Mouse (Mus musculus) erythroblast, embryonic 14.5 days (primary cell): ENCODE measurements around the gene Spon1. TPM values are rescaled to one million over a fixed set of nuclear protein-coding genes. Genes with fewer than 3 reads are reported as not detected.

Source experiments
- H3K27me3 ChIP-seq: 2 replicates; pipeline ENCODE4 v1.6.1; 2012; ENCODE audit warnings: inconsistent platforms; ENCODE audit not compliant: control insufficient read depth
- H3K36me3 ChIP-seq: 2 replicates; pipeline ENCODE4 v1.6.1; 2012; ENCODE audit warnings: mild to moderate bottlenecking, inconsistent platforms; ENCODE audit not compliant: control insufficient read depth
- H3K4me1 ChIP-seq: 2 replicates; pipeline ENCODE4 v1.6.1; 2012; ENCODE audit warnings: inconsistent platforms; ENCODE audit not compliant: control insufficient read depth
- H3K4me3 ChIP-seq: replicated peaks from 2 replicates; pipeline ENCODE3; 2012; ENCODE audit warnings: moderate library complexity, mild to moderate bottlenecking, inconsistent platforms
- H3K9me3 ChIP-seq: 2 replicates; pipeline ENCODE4 v1.6.1; 2012; ENCODE audit warnings: low read length, inconsistent platforms, mixed read lengths; ENCODE audit not compliant: control insufficient read depth
- GATA1 ChIP-seq: IDR thresholded peaks from 2 replicates; pipeline ENCODE4 v1.6.1; 2012; ENCODE audit warnings: low read length, inconsistent platforms, mixed read lengths
- TAL1 ChIP-seq: IDR thresholded peaks from 3 replicates; pipeline ENCODE4 v1.6.1; 2012; ENCODE audit warnings: low read length, inconsistent platforms, mixed read lengths
- polyA plus RNA-seq: library from polyadenylated mRNA; stranded (reverse); fragments of >175 nt; gene quantifications from 2 replicates; pipeline ENCODE4 v1.2.3, GENCODE M21; 2012

Gene Spon1
- polyA plus RNA-seq, 1 experiment: not detected

- TF ChIP-seq GATA1: no peak
- TF ChIP-seq TAL1: no peak
- H3K36me3 ChIP-seq: no peaks in the 10 kb centered on the region
- no peaks in the 10 kb centered on the region for H3K9me3 ChIP-seq
- no peaks in the 10 kb centered on the region for H3K27me3 ChIP-seq
- H3K4me1 ChIP-seq: peaks cover 7% of the 10 kb centered on the region
- H3K4me3 ChIP-seq: no peak overlapping the region
Measured at GRCm38 (mm10) chr7:114065407-114066185, 299.8 kb downstream of the Spon1 start.

- no peak for TF ChIP-seq TAL1
- no peak for TF ChIP-seq GATA1
- H3K27me3 ChIP-seq: no peaks in the 10 kb centered on the region
- peaks cover 7% of the 10 kb centered on the region for H3K4me1 ChIP-seq
- peak overlapping the region; percentile 39 for H3K4me3 ChIP-seq
- no peaks in the 10 kb centered on the region for H3K36me3 ChIP-seq
- H3K9me3 ChIP-seq: no peaks in the 10 kb centered on the region
Measured at GRCm38 (mm10) chr7:114066529-114067178, 300.9 kb downstream of the Spon1 start.

DNA sequence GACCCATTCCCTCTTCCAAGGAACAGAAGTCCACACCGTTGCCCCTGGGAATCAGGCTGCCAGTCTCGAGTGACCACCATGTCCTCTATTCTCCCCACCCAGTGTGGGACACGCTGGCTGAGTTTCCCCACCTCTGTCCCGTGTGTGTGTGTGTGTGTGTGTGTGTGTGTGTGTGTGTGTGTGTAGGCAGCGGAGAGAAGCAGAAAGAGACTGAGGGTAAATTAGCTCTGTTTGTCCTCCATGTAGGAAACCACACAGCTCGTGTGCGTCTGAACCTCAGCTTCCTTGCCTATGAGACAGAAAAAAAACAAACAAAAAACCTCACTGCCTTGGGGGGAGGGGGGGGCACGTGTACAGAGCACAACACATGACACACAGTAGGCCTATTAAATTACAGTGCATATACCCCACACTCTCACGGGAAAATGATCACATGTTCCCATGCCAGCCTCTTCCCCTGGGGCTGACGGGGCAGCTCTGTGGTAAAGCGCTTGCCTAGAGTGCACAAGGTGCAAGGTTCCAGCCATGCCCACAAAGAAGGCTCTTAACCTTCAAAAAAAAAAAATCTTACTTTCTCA lies 303.2 kb downstream of the Spon1 start:
- no peak overlapping the region for H3K4me3 ChIP-seq
- H3K36me3 ChIP-seq: no peaks in the 10 kb centered on the region
- TF ChIP-seq TAL1 (no peak), GATA1 (no peak)
- H3K4me1 ChIP-seq: peaks cover 7% of the 10 kb centered on the region
- H3K9me3 ChIP-seq: no peaks in the 10 kb centered on the region
- no peaks in the 10 kb centered on the region for H3K27me3 ChIP-seq

- no peaks in the 10 kb centered on the region for H3K36me3 ChIP-seq
- no peak overlapping the region for H3K4me3 ChIP-seq
- H3K4me1 ChIP-seq: peaks cover 7% of the 10 kb centered on the region
- H3K27me3 ChIP-seq: no peaks in the 10 kb centered on the region
- TF ChIP-seq TAL1 (no peak), GATA1 (no peak)
- no peaks in the 10 kb centered on the region for H3K9me3 ChIP-seq
Measured at GRCm38 (mm10) chr7:114069726-114070457, 304.1 kb downstream of the Spon1 start.

DNA sequence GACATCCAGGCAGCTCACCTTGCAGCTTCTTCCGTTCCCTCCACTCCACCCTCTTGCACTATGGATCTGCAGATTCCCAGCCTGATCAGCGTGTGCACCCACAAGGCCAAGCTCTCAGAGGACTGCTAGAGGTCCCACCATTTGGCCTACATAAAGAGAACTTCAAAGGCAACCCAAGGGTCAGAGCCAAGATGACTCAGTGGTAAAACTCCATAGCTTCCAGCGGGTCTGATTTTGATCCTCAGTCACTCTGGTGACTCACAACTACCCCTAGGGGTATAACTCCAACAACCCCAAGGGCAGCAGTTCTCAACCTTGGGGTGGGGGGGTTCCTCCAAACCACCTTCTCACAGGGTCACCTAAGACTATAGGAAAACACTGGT lies 304.7 kb downstream of the Spon1 start:
- H3K9me3 ChIP-seq: no peaks in the 10 kb centered on the region
- H3K4me1 ChIP-seq: peaks cover 7% of the 10 kb centered on the region
- H3K4me3 ChIP-seq: no peak overlapping the region
- no peaks in the 10 kb centered on the region for H3K36me3 ChIP-seq
- TF ChIP-seq TAL1: no peak
- TF ChIP-seq GATA1: no peak
- no peaks in the 10 kb centered on the region for H3K27me3 ChIP-seq

DNA sequence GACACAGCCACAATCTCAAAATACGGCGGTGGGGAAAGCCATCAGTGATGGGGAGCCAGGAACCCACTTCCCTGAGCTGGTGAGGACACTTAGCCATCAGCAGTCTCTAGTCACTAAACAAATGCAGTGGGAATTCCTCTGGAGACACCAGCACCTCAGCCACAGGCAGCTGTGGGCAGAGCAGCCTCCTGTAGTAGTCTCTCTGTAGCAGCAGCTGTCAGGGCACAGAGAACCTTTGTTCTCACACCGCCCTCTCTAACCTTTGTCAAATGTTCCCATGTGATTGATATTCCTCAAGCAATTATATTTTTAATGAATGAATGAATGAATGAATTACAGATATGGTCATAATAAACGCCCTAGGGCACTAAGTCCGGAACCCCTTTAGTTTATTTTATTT lies 305.6 kb downstream of the Spon1 start:
- Histone ChIP-seq H3K27me3 (no peaks in the 10 kb centered on the region), H3K9me3 (no peaks in the 10 kb centered on the region), H3K4me1 (peaks cover 5% of the 10 kb centered on the region), H3K36me3 (no peaks in the 10 kb centered on the region), H3K4me3 (no peak overlapping the region)
- TF ChIP-seq TAL1 (no peak), GATA1 (no peak)

GRCm38 (mm10) chr7:114071851-114072616 lies 306.2 kb downstream of the Spon1 start:
- Histone ChIP-seq H3K4me3 (no peak overlapping the region), H3K4me1 (no peaks in the 10 kb centered on the region; the same call in none of the 2 replicates), H3K9me3 (no peaks in the 10 kb centered on the region), H3K27me3 (no peaks in the 10 kb centered on the region), H3K36me3 (no peaks in the 10 kb centered on the region)
- TF ChIP-seq GATA1 (no peak), TAL1 (no peak)

DNA sequence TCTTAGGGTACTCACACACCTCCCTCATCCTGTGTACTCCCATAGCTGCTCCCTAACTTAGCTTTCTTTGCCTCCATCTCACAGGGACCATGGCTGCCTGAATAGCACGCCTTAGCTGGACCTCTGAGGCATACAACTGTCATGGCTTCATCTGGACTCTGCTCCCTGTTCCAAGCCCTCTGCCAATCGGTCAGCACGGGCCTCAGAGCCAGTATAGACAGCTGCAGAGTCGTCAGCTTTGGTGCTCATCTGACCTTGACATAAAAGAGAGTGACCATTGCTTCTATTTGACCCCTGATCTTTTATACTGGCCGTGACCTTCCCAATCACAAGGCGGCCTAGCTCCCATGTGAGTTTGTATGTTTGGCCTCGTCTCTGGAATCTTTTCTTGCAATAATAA lies 308.3 kb downstream of the Spon1 start:
- no peaks in the 10 kb centered on the region for H3K27me3 ChIP-seq
- no peaks in the 10 kb centered on the region; the same call in none of the 2 replicates for H3K4me1 ChIP-seq
- TF ChIP-seq GATA1: no peak
- no peak for TF ChIP-seq TAL1
- no peaks in the 10 kb centered on the region for H3K36me3 ChIP-seq
- H3K9me3 ChIP-seq: no peaks in the 10 kb centered on the region
- no peak overlapping the region for H3K4me3 ChIP-seq
